Mouse (Mus musculus): ENCODE data around the gene Adam8. TPM values are rescaled to one million over a fixed set of nuclear protein-coding genes. Genes with fewer than 3 reads are reported as not detected.
A peak's percentile ranks its signal among the peaks of the same experiment; 100 is the strongest.

Gene Adam8
- polyA plus RNA-seq, 1 experiment from 2014 or later: 0.85 TPM

DNA sequence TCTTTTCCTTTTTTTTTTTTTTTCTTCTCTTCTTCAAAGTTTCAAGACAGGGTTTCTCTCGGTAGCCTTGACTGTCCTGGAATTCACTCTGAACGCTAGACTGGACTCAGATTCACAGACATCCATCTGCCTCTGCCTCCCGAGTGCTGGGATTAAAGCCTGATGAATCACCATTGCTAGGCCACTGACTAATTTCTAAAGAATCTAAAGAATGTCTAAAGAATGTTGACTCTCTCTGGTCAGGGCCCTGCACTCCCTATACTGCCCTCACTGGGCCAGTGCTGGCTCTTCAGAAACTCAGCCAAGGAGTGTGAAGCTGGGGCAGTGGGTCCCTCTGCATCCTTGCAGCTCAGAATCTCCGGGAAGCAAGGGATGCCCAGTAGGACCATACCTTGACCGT is 16.9 kb downstream of the Adam8 start:
- Histone ChIP-seq H3K27me3 (ENCODE audit: control insufficient read depth, insufficient read depth, low read length) (no peaks in the 10 kb centered on the region), H3K9ac (ENCODE audit: low read length) (no peak overlapping the region), H3K4me2 (replicated peaks; ENCODE audit: low read depth) (no peak overlapping the region), H3K9me3 (ENCODE audit: control insufficient read depth, low read length) (no peaks in the 10 kb centered on the region), H3K4me1 (replicated peaks; ENCODE audit: control insufficient read depth, insufficient read depth) (no peaks in the 10 kb centered on the region; the same call in 1 of the 2 replicates), H3K27ac (replicated peaks) (no peak overlapping the region), H3K36me3 (ENCODE audit: control insufficient read depth, insufficient read depth, low read length) (no peaks in the 10 kb centered on the region), H3K4me3 (ENCODE audit: low read depth, low read length) (no peak overlapping the region)
- 49% methylated on average over 5 of the region's 5 CpGs for WGBS
- 0 out of 2 replicates have a peak, but pooled peaks have one; percentile 4 for TF ChIP-seq CTCF (IDR thresholded peaks at IDR 0.05; ENCODE audit: low read depth)
- TF ChIP-seq EP300 (optimal IDR thresholded peaks at IDR 0.05): no peak
- ATAC-seq (ENCODE audit: low FRiP score, low TSS enrichment): no peak
- DNase-seq (ENCODE audit: low spot score): no peak

DNA sequence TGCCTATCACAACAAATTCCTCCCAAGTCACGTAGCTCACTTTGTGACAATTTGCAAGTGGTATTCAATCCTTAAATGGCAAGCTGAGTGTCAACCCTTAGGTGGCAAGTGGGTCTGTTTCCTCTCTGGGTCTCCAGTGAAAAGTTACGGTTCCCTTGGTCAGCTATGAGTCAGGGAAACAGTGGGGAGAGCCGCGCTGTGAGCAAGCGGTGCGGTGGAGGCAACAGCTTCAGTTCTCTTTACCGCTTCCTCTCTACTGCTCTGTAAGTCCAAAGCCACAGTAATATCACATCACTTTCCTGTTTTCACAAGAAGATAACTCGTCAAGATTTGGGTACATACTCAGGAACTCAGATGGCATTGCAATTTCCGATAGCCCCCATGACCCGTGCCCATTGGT is 18.1 kb downstream of the Adam8 start:
- TF ChIP-seq CTCF (IDR thresholded peaks at IDR 0.05; ENCODE audit: low read depth) (no peak), EP300 (optimal IDR thresholded peaks at IDR 0.05) (no peak)
- no peak for ATAC-seq (ENCODE audit: low FRiP score, low TSS enrichment)
- Histone ChIP-seq H3K9me3 (ENCODE audit: control insufficient read depth, low read length) (no peaks in the 10 kb centered on the region), H3K4me3 (ENCODE audit: low read depth, low read length) (no peak overlapping the region), H3K4me2 (replicated peaks; ENCODE audit: low read depth) (no peak overlapping the region), H3K4me1 (replicated peaks; ENCODE audit: control insufficient read depth, insufficient read depth) (no peaks in the 10 kb centered on the region; the same call in 1 of the 2 replicates), H3K9ac (ENCODE audit: low read length) (no peak overlapping the region), H3K27me3 (ENCODE audit: control insufficient read depth, insufficient read depth, low read length) (no peaks in the 10 kb centered on the region), H3K27ac (replicated peaks) (no peak overlapping the region), H3K36me3 (ENCODE audit: control insufficient read depth, insufficient read depth, low read length) (no peaks in the 10 kb centered on the region)
- WGBS: 85% methylated on average over 10 of the region's 10 CpGs
- no peak for DNase-seq (ENCODE audit: low spot score)

DNA sequence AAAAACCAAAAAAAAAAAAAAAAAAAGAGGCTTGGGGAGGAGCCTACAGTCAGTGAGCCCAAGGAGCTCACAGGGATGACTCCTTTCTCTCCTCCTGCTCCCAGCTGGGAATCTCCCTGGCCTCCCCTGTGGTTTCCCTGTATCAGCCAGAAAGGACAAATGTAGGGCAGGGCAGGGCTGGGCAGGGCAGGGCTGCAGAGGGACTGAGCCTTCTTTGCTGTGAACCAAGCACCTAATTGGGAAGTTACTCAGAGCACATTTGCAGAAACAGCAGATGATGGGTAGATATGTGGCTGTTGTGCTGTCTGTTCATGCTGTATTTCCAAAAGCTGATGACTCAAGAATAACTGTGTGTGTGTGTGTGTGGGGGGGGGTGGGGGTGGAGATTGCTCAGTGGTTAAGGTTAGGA is 19.4 kb downstream of the Adam8 start:
- no peak for TF ChIP-seq EP300 (optimal IDR thresholded peaks at IDR 0.05)
- TF ChIP-seq CTCF (IDR thresholded peaks at IDR 0.05; ENCODE audit: low read depth): no peak

DNA sequence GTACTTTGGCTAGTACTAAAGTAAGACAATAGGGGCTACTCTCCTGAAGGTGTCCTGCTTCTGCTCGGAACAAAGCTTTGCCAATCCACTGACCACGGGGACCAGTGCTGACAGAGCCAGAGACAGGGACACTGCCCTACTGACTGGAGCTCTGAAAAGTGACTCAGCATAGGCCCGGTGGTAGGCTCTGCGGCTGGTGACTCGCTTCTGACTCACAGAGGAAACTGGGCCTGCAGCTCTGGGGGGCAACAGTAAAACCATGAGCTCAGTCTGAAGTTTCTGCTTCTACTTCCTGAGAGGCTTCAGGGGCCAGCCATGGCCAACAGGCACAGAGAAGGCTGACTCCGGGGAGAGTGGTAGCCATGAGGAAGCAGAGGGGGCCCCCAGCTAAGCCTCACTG is 20.9 kb downstream of the Adam8 start:
- H3K4me2 ChIP-seq (replicated peaks; ENCODE audit: low read depth): no peak overlapping the region

More for the DNA sequence above, 19.4 kb downstream of the Adam8 start:
- no peaks in the 10 kb centered on the region for H3K9me3 ChIP-seq (ENCODE audit: control insufficient read depth, low read length)
- H3K4me1 ChIP-seq (replicated peaks; ENCODE audit: control insufficient read depth, insufficient read depth): no peaks in the 10 kb centered on the region
- H3K4me2 ChIP-seq (replicated peaks; ENCODE audit: low read depth): no peak overlapping the region
- ATAC-seq (ENCODE audit: low FRiP score, low TSS enrichment): no peak
- H3K9ac ChIP-seq (ENCODE audit: low read length): no peak overlapping the region
- H3K27ac ChIP-seq (replicated peaks): no peak overlapping the region
- DNase-seq (ENCODE audit: low spot score): no peak
- H3K4me3 ChIP-seq (ENCODE audit: low read depth, low read length): no peak overlapping the region
- H3K27me3 ChIP-seq (ENCODE audit: control insufficient read depth, insufficient read depth, low read length): no peaks in the 10 kb centered on the region
- no peaks in the 10 kb centered on the region for H3K36me3 ChIP-seq (ENCODE audit: control insufficient read depth, insufficient read depth, low read length)

DNA sequence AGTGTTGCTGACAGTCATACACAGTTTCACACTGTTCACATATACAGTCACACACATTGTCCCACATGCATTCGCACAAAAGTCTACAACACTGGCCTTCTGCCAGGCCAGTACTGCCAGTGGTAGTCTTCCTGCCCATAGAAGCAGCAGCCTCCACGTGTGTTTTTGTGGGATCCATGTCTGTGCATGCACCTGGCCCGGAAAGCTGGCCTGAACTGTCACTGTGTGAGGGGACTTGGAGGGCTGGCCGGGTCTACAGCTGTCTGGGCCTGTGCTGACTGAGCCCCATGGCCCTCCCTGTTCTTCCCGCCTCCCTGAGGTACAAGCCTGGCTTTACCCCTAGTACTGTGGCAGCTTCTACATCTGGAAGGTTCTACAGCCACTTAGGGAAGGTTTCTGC is 21.4 kb downstream of the Adam8 start:
- DNase-seq (ENCODE audit: low spot score): no peak

More for the DNA sequence above, 20.9 kb downstream of the Adam8 start:
- DNase-seq (ENCODE audit: low spot score) (no peak), ATAC-seq (ENCODE audit: low FRiP score, low TSS enrichment) (peak; percentile 51; the same call in 1 of the 2 replicates)
- peak overlapping the region; percentile 58 for H3K27ac ChIP-seq (replicated peaks)
- no peaks in the 10 kb centered on the region for H3K9me3 ChIP-seq (ENCODE audit: control insufficient read depth, low read length)
- H3K4me1 ChIP-seq (replicated peaks; ENCODE audit: control insufficient read depth, insufficient read depth): no peaks in the 10 kb centered on the region
- H3K4me3 ChIP-seq (ENCODE audit: low read depth, low read length): no peak overlapping the region
- WGBS: 51% methylated on average over 6 of the region's 6 CpGs
- no peak for TF ChIP-seq CTCF (IDR thresholded peaks at IDR 0.05; ENCODE audit: low read depth)
- TF ChIP-seq EP300 (optimal IDR thresholded peaks at IDR 0.05): no peak
- no peaks in the 10 kb centered on the region for H3K36me3 ChIP-seq (ENCODE audit: control insufficient read depth, insufficient read depth, low read length)
- no peak overlapping the region; the same call in 1 of the 2 replicates for H3K9ac ChIP-seq (ENCODE audit: low read length)
- H3K27me3 ChIP-seq (ENCODE audit: control insufficient read depth, insufficient read depth, low read length): no peaks in the 10 kb centered on the region

GRCm38 (mm10) chr7:139970216-139970919 is 22.0 kb downstream of the Adam8 start:
- Histone ChIP-seq H3K4me2 (replicated peaks; ENCODE audit: low read depth) (no peak overlapping the region), H3K36me3 (ENCODE audit: control insufficient read depth, insufficient read depth, low read length) (no peaks in the 10 kb centered on the region), H3K27me3 (ENCODE audit: control insufficient read depth, insufficient read depth, low read length) (no peaks in the 10 kb centered on the region), H3K9me3 (ENCODE audit: control insufficient read depth, low read length) (no peaks in the 10 kb centered on the region), H3K27ac (replicated peaks) (peak overlapping the region; percentile 58), H3K9ac (ENCODE audit: low read length) (no peak overlapping the region), H3K4me1 (replicated peaks; ENCODE audit: control insufficient read depth, insufficient read depth) (no peaks in the 10 kb centered on the region), H3K4me3 (ENCODE audit: low read depth, low read length) (no peak overlapping the region)
- ATAC-seq (ENCODE audit: low FRiP score, low TSS enrichment): no peak
- no peak for TF ChIP-seq CTCF (IDR thresholded peaks at IDR 0.05; ENCODE audit: low read depth)
- no peak for TF ChIP-seq EP300 (optimal IDR thresholded peaks at IDR 0.05)
- no peak for DNase-seq (ENCODE audit: low spot score)
- WGBS: 69% methylated on average over 10 of the region's 10 CpGs

More for the DNA sequence above, 21.4 kb downstream of the Adam8 start:
- ATAC-seq (ENCODE audit: low FRiP score, low TSS enrichment): 0 out of 2 replicates have a peak, but pooled peaks have one; percentile 20
- Histone ChIP-seq H3K36me3 (ENCODE audit: control insufficient read depth, insufficient read depth, low read length) (no peaks in the 10 kb centered on the region), H3K4me2 (replicated peaks; ENCODE audit: low read depth) (no peak overlapping the region), H3K27ac (replicated peaks) (peak overlapping the region; percentile 58), H3K27me3 (ENCODE audit: control insufficient read depth, insufficient read depth, low read length) (no peaks in the 10 kb centered on the region), H3K9ac (ENCODE audit: low read length) (no peak overlapping the region), H3K9me3 (ENCODE audit: control insufficient read depth, low read length) (no peaks in the 10 kb centered on the region), H3K4me3 (ENCODE audit: low read depth, low read length) (no peak overlapping the region), H3K4me1 (replicated peaks; ENCODE audit: control insufficient read depth, insufficient read depth) (no peaks in the 10 kb centered on the region)
- 59% methylated on average over 5 of the region's 5 CpGs for WGBS
- TF ChIP-seq EP300 (optimal IDR thresholded peaks at IDR 0.05): no peak
- TF ChIP-seq CTCF (IDR thresholded peaks at IDR 0.05; ENCODE audit: low read depth): no peak
